In genomic region chr11:61266551-61267533, GRCm38 (mm10) we compare ENCODE assay signal across 8 mouse cellular contexts. TPM values are rescaled to one million over a fixed set of nuclear protein-coding genes. Genes with fewer than 3 reads are reported as not detected.
A peak's percentile ranks its signal among the peaks of the same experiment; 100 is the strongest.
DNase-seq lines count a peak whose midpoint lies in the region; ATAC-seq and TF ChIP-seq lines count a peak whose summit lies in the region.

Aldh3a2 (minus strand) TSS chr11:61267464.

- peak; percentile 96 for DNase-seq in ES-CJ7 (ENCODE audit: low read depth, low spot score)
- DNase-seq in cerebellum, adult 11 months: peak; percentile 94
- DNase-seq in heart, postnatal 25 days (ENCODE audit: low spot score): peak; percentile 92
- DNase-seq in layer of hippocampus, adult 18-20 months (ENCODE audit: low spot score in 2 of 2): peak; percentile 89 to 95
- peak; percentile 97 for DNase-seq in lung, adult 2 months
- DNase-seq in thymus, adult 18-20 months: peak; percentile 92 to 94

- H3K36me3 ChIP-seq in forebrain, embryonic 15.5 days: peaks cover 18% of the 10 kb centered on the region; the same call in 1 of the 2 replicates

- peak; percentile 100 for ATAC-seq in forebrain, embryonic 15.5 days (replicated peaks)
- ATAC-seq in neutrophil, adult 5-6 weeks (ENCODE audit: extremely low read depth, insufficient number of reproducible peaks, low FRiP score, poor library complexity, severe bottlenecking): peak; percentile 96

- intact Hi-C loops in heart, postnatal 25 days (cut with DNase I): loop anchor here (5.0 to 10.0 kb wide), 2 partner anchors 35 to 238 kb away; partner anchors contain the start of gene B9d1

- under 1% methylated on average over 58 of the region's 58 CpGs for WGBS in forebrain, embryonic 15.5 days
- WGBS in lung, adult 2 months: under 1% methylated on average over 58 of the region's 58 CpGs

- peak; percentile 99 for TF ChIP-seq POLR2A in lung, adult 2 months (IDR thresholded peaks at IDR 0.05; ENCODE audit: borderline replicate concordance, extremely low read depth, low read depth, low read length)

- no peak for TF ChIP-seq CTCF in lung, adult 2 months (IDR thresholded peaks at IDR 0.05; ENCODE audit: insufficient read depth, low read length)

- peak within 1 kb of the TSS; percentile 81 for H3K4me3 ChIP-seq in forebrain, embryonic 15.5 days
- peak within 1 kb of the TSS; percentile 83 for H3K4me3 ChIP-seq in lung, adult 2 months (replicated peaks; ENCODE audit: extremely low read depth, low read depth, low read length)

- peak within 1 kb of the TSS; percentile 96 for H3K27ac ChIP-seq in forebrain, embryonic 15.5 days (replicated peaks)

- H3K9me3 ChIP-seq in forebrain, embryonic 15.5 days: no peaks in the 10 kb centered on the region

- H3K27me3 ChIP-seq in forebrain, embryonic 15.5 days: 0 out of 2 replicates have a peak, but pooled peaks cover 6% of the 10 kb centered on the region

- H3K4me1 ChIP-seq in forebrain, embryonic 15.5 days: peaks cover 12% of the 10 kb centered on the region
- H3K4me1 ChIP-seq in lung, adult 2 months (ENCODE audit: control insufficient read depth, insufficient read depth, low read length): no peaks in the 10 kb centered on the region

- H3K9ac ChIP-seq in forebrain, embryonic 15.5 days (replicated peaks): peak within 1 kb of the TSS; percentile 89

- H3K4me2 ChIP-seq in forebrain, embryonic 15.5 days (replicated peaks): peak within 1 kb of the TSS; percentile 56

RNA-seq across cellular contexts. Expression of gene Aldh3a2, which starts in this region (rescaled TPM):
- polyA plus RNA-seq in forebrain, embryonic 15.5 days (2015; fragmentation: Nextera tagmentation; extraction: Ambion mirVana): 27.5 and 28.0 TPM in 2 replicates
- 10 to 100 TPM; 30.6 to 35.2 TPM for total RNA-seq in heart, postnatal 25 days (2021)
- 10 to 100 TPM; 59.0 to 59.3 TPM for total RNA-seq in layer of hippocampus, adult 18-20 months (2021)
- polyA plus RNA-seq in lung, adult 2 months (2012; rRNA removed): 84.6 and 94.5 TPM in 2 replicates
- total RNA-seq in neutrophil, adult 5-6 weeks (2017): 58.1 and 65.1 TPM in 2 replicates

Comparison
In these comparisons a context has a peak if more than half of its experiments do, and no peak if none do; other contexts are left out.
1. Peak in every context shown above with its lines: DNase-seq, ATAC-seq, H3K4me3 ChIP-seq and H3K27ac ChIP-seq.